Mouse (Mus musculus): ENCODE results near the gene Arid4a. TPM values are rescaled to one million over a fixed set of nuclear protein-coding genes. Genes with fewer than 3 reads are reported as not detected.
A peak's percentile ranks its signal among the peaks of the same experiment; 100 is the strongest.

The Arid4a gene
- polyA plus RNA-seq, 1 experiment = 2.3 TPM

GRCm38 (mm10) chr12:71030260-71030659, 14.5 kb downstream of the Arid4a start:
- Histone ChIP-seq H3K4me3 (ENCODE audit: low read depth, low read length) (no peak overlapping the region), H3K27me3 (ENCODE audit: control insufficient read depth, insufficient read depth, low read length) (no peaks in the 10 kb centered on the region), H3K4me1 (ENCODE audit: control insufficient read depth, insufficient read depth, insufficient read length, low read length) (no peaks in the 10 kb centered on the region), H3K36me3 (ENCODE audit: control insufficient read depth, insufficient read depth, low read length) (peaks cover 51% of the 10 kb centered on the region), H3K27ac (ENCODE audit: insufficient read depth, low read depth, low read length) (no peak overlapping the region)
- TF ChIP-seq CTCF (IDR thresholded peaks at IDR 0.05; ENCODE audit: extremely low read depth, insufficient read length, insufficient replicate concordance, low read depth, low read length) = no peak
- TF ChIP-seq POLR2A (IDR thresholded peaks at IDR 0.05; ENCODE audit: low read depth, low read length) = no peak
- 71% methylated on average over 8 of the region's 8 CpGs for WGBS

GRCm38 (mm10) chr12:71030722-71031121, 14.9 kb downstream of the Arid4a start:
- no peak overlapping the region for H3K4me3 ChIP-seq (ENCODE audit: low read depth, low read length)
- H3K27ac ChIP-seq (ENCODE audit: insufficient read depth, low read depth, low read length) = no peak overlapping the region
- H3K27me3 ChIP-seq (ENCODE audit: control insufficient read depth, insufficient read depth, low read length) = no peaks in the 10 kb centered on the region
- no peaks in the 10 kb centered on the region for H3K4me1 ChIP-seq (ENCODE audit: control insufficient read depth, insufficient read depth, insufficient read length, low read length)
- H3K36me3 ChIP-seq (ENCODE audit: control insufficient read depth, insufficient read depth, low read length) = peaks cover 46% of the 10 kb centered on the region
- 95% methylated on average over 5 of the region's 5 CpGs for WGBS
- TF ChIP-seq CTCF (IDR thresholded peaks at IDR 0.05; ENCODE audit: extremely low read depth, insufficient read length, insufficient replicate concordance, low read depth, low read length) (no peak), POLR2A (IDR thresholded peaks at IDR 0.05; ENCODE audit: low read depth, low read length) (no peak)

- H3K36me3 ChIP-seq (ENCODE audit: control insufficient read depth, insufficient read depth, low read length) = peaks cover 41% of the 10 kb centered on the region
- no peak overlapping the region for H3K27ac ChIP-seq (ENCODE audit: insufficient read depth, low read depth, low read length)
- no peak overlapping the region for H3K4me3 ChIP-seq (ENCODE audit: low read depth, low read length)
- peaks cover 3% of the 10 kb centered on the region; the same call in 1 of the 2 replicates for H3K4me1 ChIP-seq (ENCODE audit: control insufficient read depth, insufficient read depth, insufficient read length, low read length)
- TF ChIP-seq POLR2A (IDR thresholded peaks at IDR 0.05; ENCODE audit: low read depth, low read length) (no peak), CTCF (IDR thresholded peaks at IDR 0.05; ENCODE audit: extremely low read depth, insufficient read length, insufficient replicate concordance, low read depth, low read length) (no peak)
- H3K27me3 ChIP-seq (ENCODE audit: control insufficient read depth, insufficient read depth, low read length) = no peaks in the 10 kb centered on the region
- WGBS = 97% methylated on average over 4 of the region's 4 CpGs
Observed at GRCm38 (mm10) chr12:71035826-71036225, 20.0 kb downstream of the Arid4a start.

GRCm38 (mm10) chr12:71036729-71037404, 21.1 kb downstream of the Arid4a start:
- peaks cover 3% of the 10 kb centered on the region; the same call in 1 of the 2 replicates for H3K4me1 ChIP-seq (ENCODE audit: control insufficient read depth, insufficient read depth, insufficient read length, low read length)
- no peak for TF ChIP-seq POLR2A (IDR thresholded peaks at IDR 0.05; ENCODE audit: low read depth, low read length)
- TF ChIP-seq CTCF (IDR thresholded peaks at IDR 0.05; ENCODE audit: extremely low read depth, insufficient read length, insufficient replicate concordance, low read depth, low read length) = no peak
- H3K4me3 ChIP-seq (ENCODE audit: low read depth, low read length) = no peak overlapping the region
- H3K36me3 ChIP-seq (ENCODE audit: control insufficient read depth, insufficient read depth, low read length) = peaks cover 46% of the 10 kb centered on the region
- no peak overlapping the region for H3K27ac ChIP-seq (ENCODE audit: insufficient read depth, low read depth, low read length)
- H3K27me3 ChIP-seq (ENCODE audit: control insufficient read depth, insufficient read depth, low read length) = no peaks in the 10 kb centered on the region
- 89% methylated on average over 12 of the region's 12 CpGs for WGBS

GRCm38 (mm10) chr12:71040462-71040861, 24.7 kb downstream of the Arid4a start:
- no peak overlapping the region for H3K4me3 ChIP-seq (ENCODE audit: low read depth, low read length)

GRCm38 (mm10) chr12:71042451-71042850, 26.7 kb downstream of the Arid4a start:
- Histone ChIP-seq H3K27me3 (ENCODE audit: control insufficient read depth, insufficient read depth, low read length) (no peaks in the 10 kb centered on the region), H3K36me3 (ENCODE audit: control insufficient read depth, insufficient read depth, low read length) (peaks cover 52% of the 10 kb centered on the region), H3K27ac (ENCODE audit: insufficient read depth, low read depth, low read length) (no peak overlapping the region), H3K4me1 (ENCODE audit: control insufficient read depth, insufficient read depth, insufficient read length, low read length) (peaks cover 5% of the 10 kb centered on the region; the same call in 1 of the 2 replicates), H3K4me3 (ENCODE audit: low read depth, low read length) (no peak overlapping the region)
- TF ChIP-seq POLR2A (IDR thresholded peaks at IDR 0.05; ENCODE audit: low read depth, low read length) (no peak), CTCF (IDR thresholded peaks at IDR 0.05; ENCODE audit: extremely low read depth, insufficient read length, insufficient replicate concordance, low read depth, low read length) (no peak)
- WGBS = 93% methylated on average over 1 of the region's 1 CpGs

More at GRCm38 (mm10) chr12:71040462-71040861, 24.7 kb downstream of the Arid4a start:
- TF ChIP-seq POLR2A (IDR thresholded peaks at IDR 0.05; ENCODE audit: low read depth, low read length) (no peak), CTCF (IDR thresholded peaks at IDR 0.05; ENCODE audit: extremely low read depth, insufficient read length, insufficient replicate concordance, low read depth, low read length) (no peak)
- Histone ChIP-seq H3K4me1 (ENCODE audit: control insufficient read depth, insufficient read depth, insufficient read length, low read length) (peaks cover 5% of the 10 kb centered on the region; the same call in 1 of the 2 replicates), H3K27ac (ENCODE audit: insufficient read depth, low read depth, low read length) (0 out of 2 replicates have a peak overlapping the region, but pooled peaks have one; percentile 37), H3K27me3 (ENCODE audit: control insufficient read depth, insufficient read depth, low read length) (no peaks in the 10 kb centered on the region), H3K36me3 (ENCODE audit: control insufficient read depth, insufficient read depth, low read length) (peaks cover 46% of the 10 kb centered on the region)
- 81% methylated on average over 7 of the region's 7 CpGs for WGBS

- TF ChIP-seq POLR2A (IDR thresholded peaks at IDR 0.05; ENCODE audit: low read depth, low read length) (no peak), CTCF (IDR thresholded peaks at IDR 0.05; ENCODE audit: extremely low read depth, insufficient read length, insufficient replicate concordance, low read depth, low read length) (no peak)
- no peak overlapping the region for H3K4me3 ChIP-seq (ENCODE audit: low read depth, low read length)
- H3K4me1 ChIP-seq (ENCODE audit: control insufficient read depth, insufficient read depth, insufficient read length, low read length) = peaks cover 5% of the 10 kb centered on the region; the same call in 1 of the 2 replicates
- H3K27me3 ChIP-seq (ENCODE audit: control insufficient read depth, insufficient read depth, low read length) = no peaks in the 10 kb centered on the region
- WGBS = 54% methylated on average over 3 of the region's 3 CpGs
- H3K36me3 ChIP-seq (ENCODE audit: control insufficient read depth, insufficient read depth, low read length) = peaks cover 44% of the 10 kb centered on the region
- no peak overlapping the region for H3K27ac ChIP-seq (ENCODE audit: insufficient read depth, low read depth, low read length)
Observed at GRCm38 (mm10) chr12:71043571-71043970, 27.8 kb downstream of the Arid4a start.
